Mouse (Mus musculus): Measurements from ENCODE around the gene Pop7.

Gene Pop7

GRCm38 (mm10) chr5:137528247-137528968, 26.1 kb upstream of the Pop7 start:
- no peak for DNase-seq (ENCODE audit: low read depth)

- no peak for DNase-seq (ENCODE audit: low read depth)
Measured at GRCm38 (mm10) chr5:137527413-137527812, 25.1 kb upstream of the Pop7 start.

- no peak for DNase-seq (ENCODE audit: low read depth)
Measured at GRCm38 (mm10) chr5:137526192-137526936, 24.0 kb upstream of the Pop7 start.

- no peak for DNase-seq (ENCODE audit: low read depth)
Measured at GRCm38 (mm10) chr5:137525511-137525910, 23.2 kb upstream of the Pop7 start.

GRCm38 (mm10) chr5:137524671-137525070, 22.4 kb upstream of the Pop7 start:
- DNase-seq (ENCODE audit: low read depth), result no peak

- no peak for DNase-seq (ENCODE audit: low read depth)
Measured at GRCm38 (mm10) chr5:137524251-137524515, 21.9 kb upstream of the Pop7 start.

- DNase-seq (ENCODE audit: low read depth), result no peak
Measured at GRCm38 (mm10) chr5:137523396-137524250, 21.3 kb upstream of the Pop7 start.

GRCm38 (mm10) chr5:137522711-137523110, 20.4 kb upstream of the Pop7 start:
- no peak for DNase-seq (ENCODE audit: low read depth)

GRCm38 (mm10) chr5:137521861-137522260, 19.5 kb upstream of the Pop7 start:
- DNase-seq (ENCODE audit: low read depth), result no peak

GRCm38 (mm10) chr5:137519691-137520550, 17.6 kb upstream of the Pop7 start:
- no peak for DNase-seq (ENCODE audit: low read depth)

- no peak for DNase-seq (ENCODE audit: low read depth)
Measured at GRCm38 (mm10) chr5:137518436-137518835, 16.1 kb upstream of the Pop7 start, which contains the start of gene Gigyf1. Gene Gigyf1 (plus strand): TSS chr5:137518548.

GRCm38 (mm10) chr5:137514811-137515210, 12.5 kb upstream of the Pop7 start:
- no peak for DNase-seq (ENCODE audit: low read depth)

- DNase-seq (ENCODE audit: low read depth), result no peak
Measured at GRCm38 (mm10) chr5:137513951-137514721, 11.8 kb upstream of the Pop7 start.

- DNase-seq (ENCODE audit: low read depth), result no peak
Measured at GRCm38 (mm10) chr5:137512847-137513794, 10.8 kb upstream of the Pop7 start.

- DNase-seq (ENCODE audit: low read depth), result no peak
Measured at GRCm38 (mm10) chr5:137511706-137512105, 9.4 kb upstream of the Pop7 start.

GRCm38 (mm10) chr5:137510573-137511390, 8.5 kb upstream of the Pop7 start:
- no peak for DNase-seq (ENCODE audit: low read depth)

- no peak for DNase-seq (ENCODE audit: low read depth)
Measured at GRCm38 (mm10) chr5:137510014-137510501, 7.7 kb upstream of the Pop7 start.

- DNase-seq (ENCODE audit: low read depth), result no peak
Measured at GRCm38 (mm10) chr5:137504041-137504440, 1.7 kb upstream of the Pop7 start.

- DNase-seq (ENCODE audit: low read depth), result peak; percentile 70
Measured at GRCm38 (mm10) chr5:137502667-137503110, 371 bp upstream of the Pop7 start.
